In genomic region chr4:115764581-115764980, GRCm38 (mm10) we compare ENCODE assay signal across 23 mouse cellular contexts. TPM values are rescaled to one million over a fixed set of nuclear protein-coding genes. Genes with fewer than 3 reads are reported as not detected.
"Had no signal": no experiment of that assay in that cellular context is flagged by ENCODE, and none has a peak within 500 bp of the region (broad histone marks: within the 10 kb centered on the region; RNA-seq: fewer than 3 reads in every experiment).

No protein-coding gene starts in this region.

- DNase-seq: lung, adult 18-20 months; lung, embryonic 14.5 days; lung, postnatal 10 days; lung, postnatal 4 days; midbrain, embryonic 14.5 days; retina, postnatal 1 day; right cerebral cortex, adult 18-20 months; right cerebral cortex, postnatal 25 days; right cerebral cortex, postnatal 4 days; spleen, adult 18-20 months; thymus, adult 18-20 months; thymus, postnatal 14 days; thymus, postnatal 36 days had no signal

- H3K27me3 ChIP-seq: midbrain, embryonic 12.5 days; neural tube, embryonic 13.5 days; neural tube, embryonic 15.5 days had no signal

- H3K9me3 ChIP-seq: midbrain, embryonic 10.5 days; midbrain, embryonic 12.5 days; neural tube, embryonic 13.5 days; neural tube, embryonic 15.5 days had no signal

- H3K4me1 ChIP-seq: midbrain, embryonic 10.5 days; neural tube, embryonic 15.5 days had no signal

- H3K9ac ChIP-seq: lung, embryonic 14.5 days; midbrain, embryonic 12.5 days; neural tube, embryonic 13.5 days; neural tube, embryonic 15.5 days had no signal

- H3K27ac ChIP-seq: midbrain, embryonic 10.5 days; midbrain, embryonic 12.5 days; neural tube, embryonic 13.5 days; neural tube, embryonic 15.5 days had no signal

- ATAC-seq: midbrain, embryonic 16.5 days had no signal

- H3K4me3 ChIP-seq: midbrain, embryonic 10.5 days; midbrain, embryonic 12.5 days; myocyte; neural tube, embryonic 13.5 days; neural tube, embryonic 15.5 days had no signal

- H3K4me2 ChIP-seq: lung, embryonic 14.5 days; midbrain, embryonic 12.5 days; neural tube, embryonic 13.5 days; neural tube, embryonic 15.5 days had no signal

RNA-seq across cellular contexts. Expression of gene Tex38, which starts 16.2 kb away (rescaled TPM):
- total RNA-seq: megakaryocyte, adult 5-6 weeks; megakaryocyte-erythroid progenitor cell, adult 5-6 weeks had no signal
- polyA plus RNA-seq: lung, embryonic 14.5 days; midbrain, embryonic 12.5 days; myocyte; neural tube, embryonic 11.5 days; neural tube, embryonic 13.5 days; small intestine, adult 2 months had no signal
